Mouse (Mus musculus) liver, postnatal 0 days (tissue): ENCODE data around the gene Crybg2.

Experiments used
- CTCF ChIP-seq: sonication (generic); IDR thresholded peaks from 2 replicates; pipeline ENCODE4 v1.5.1; 2016; ENCODE audit warnings: antibody characterized with exemption, low read depth
- EP300 ChIP-seq: IDR thresholded peaks from 2 replicates; pipeline ENCODE4 v1.6.1; 2016; ENCODE audit warnings: antibody characterized with exemption, low read depth, mild to moderate bottlenecking

DNA sequence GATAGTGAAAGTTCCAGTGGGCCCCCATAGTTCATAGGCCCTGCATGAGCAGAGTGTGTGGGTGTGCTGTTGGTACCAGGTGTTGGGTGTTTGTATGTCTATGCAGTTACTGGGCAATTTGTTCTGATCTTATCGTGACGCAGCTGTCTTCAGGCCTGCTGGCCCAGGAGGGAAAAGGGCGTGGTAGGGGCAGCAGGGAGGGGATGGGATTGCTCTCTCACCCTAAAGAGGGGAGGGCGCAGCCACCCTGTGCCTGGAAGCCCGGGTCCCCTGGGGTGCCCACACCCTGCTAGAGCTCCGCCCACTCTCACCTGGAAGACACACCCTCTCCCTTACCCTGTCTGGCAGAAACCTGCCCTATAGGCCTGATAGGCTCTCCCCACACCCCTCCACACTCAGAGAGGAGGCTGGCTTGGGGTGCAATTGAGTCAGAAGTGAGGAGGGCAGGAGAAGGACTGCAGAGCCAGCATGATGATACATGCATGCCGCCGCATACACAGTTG, 1.4 kb downstream of the Crybg2 start:
- TF ChIP-seq CTCF (no peak), EP300 (no peak)
